10 mouse cellular contexts compared by ENCODE assay signal in genomic region chr7:24612308-24612910, GRCm38 (mm10). TPM values are rescaled to one million over a fixed set of nuclear protein-coding genes. Genes with fewer than 3 reads are reported as not detected.
DNase-seq lines count a peak whose midpoint lies in the region; ATAC-seq lines count a peak whose summit lies in the region.
"Had no signal": no experiment of that assay in that cellular context is flagged by ENCODE, and none has a peak within 500 bp of the region (broad histone marks: within the 10 kb centered on the region; RNA-seq: fewer than 3 reads in every experiment).

No protein-coding gene starts in this region.

- no peak for ATAC-seq in heart, embryonic 16.5 days (replicated peaks; ENCODE audit: extremely low read depth, insufficient read depth, low FRiP score)
- ATAC-seq in hindbrain, embryonic 16.5 days, result no peak
- no peak for ATAC-seq in midbrain, embryonic 16.5 days

- intact Hi-C loops in heart, postnatal 14 days (cut with DNase I), result no loop called here

- H3K9me3 ChIP-seq in heart, embryonic 16.5 days (replicated peaks; ENCODE audit: control insufficient read depth, low read length), result no peaks in the 10 kb centered on the region
- no peaks in the 10 kb centered on the region for H3K9me3 ChIP-seq in embryonic facial prominence, embryonic 10.5 days
- H3K9me3 ChIP-seq in hindbrain, embryonic 16.5 days (ENCODE audit: control insufficient read depth, low read length), result 0 out of 2 replicates have a peak, but pooled peaks cover 2% of the 10 kb centered on the region
- H3K9me3 ChIP-seq in midbrain, embryonic 16.5 days (replicated peaks; ENCODE audit: control insufficient read depth, low read length, poor library complexity, severe bottlenecking), result no peaks in the 10 kb centered on the region

- H3K4me1 ChIP-seq in heart, embryonic 16.5 days (ENCODE audit: control insufficient read depth, insufficient read depth, low read length), result peaks cover 12% of the 10 kb centered on the region
- H3K4me1 ChIP-seq in embryonic facial prominence, embryonic 10.5 days, result peaks cover 26% of the 10 kb centered on the region
- peaks cover 15% of the 10 kb centered on the region for H3K4me1 ChIP-seq in hindbrain, embryonic 16.5 days (ENCODE audit: control insufficient read depth, insufficient read depth, low read depth, low read length)
- peaks cover 14% of the 10 kb centered on the region for H3K4me1 ChIP-seq in midbrain, embryonic 16.5 days (ENCODE audit: control insufficient read depth, insufficient read depth, low read length)

- no peak overlapping the region for H3K9ac ChIP-seq in heart, embryonic 16.5 days (ENCODE audit: low read length)
- H3K9ac ChIP-seq in hindbrain, embryonic 16.5 days (ENCODE audit: low read depth, low read length), result no peak overlapping the region
- H3K9ac ChIP-seq in midbrain, embryonic 16.5 days (ENCODE audit: low read depth, low read length), result no peak overlapping the region

- peak overlapping the region; percentile 33 for H3K4me3 ChIP-seq in heart, embryonic 16.5 days (ENCODE audit: low read length)
- peak overlapping the region; percentile 43 for H3K4me3 ChIP-seq in embryonic facial prominence, embryonic 10.5 days
- H3K4me3 ChIP-seq in hindbrain, embryonic 16.5 days (ENCODE audit: low read length), result peak overlapping the region; percentile 5; the same call in 1 of the 2 replicates
- H3K4me3 ChIP-seq in midbrain, embryonic 16.5 days (ENCODE audit: low read depth, low read length), result no peak overlapping the region; the same call in 1 of the 2 replicates

- H3K27me3 ChIP-seq in heart, embryonic 16.5 days (ENCODE audit: control insufficient read depth, insufficient read depth, low read length), result peaks cover 34% of the 10 kb centered on the region
- H3K27me3 ChIP-seq in embryonic facial prominence, embryonic 10.5 days (replicated peaks; ENCODE audit: low read depth, poor library complexity, severe bottlenecking), result peaks cover 78% of the 10 kb centered on the region
- peaks cover 42% of the 10 kb centered on the region for H3K27me3 ChIP-seq in hindbrain, embryonic 16.5 days (replicated peaks; ENCODE audit: control insufficient read depth, insufficient read depth, low read length)
- H3K27me3 ChIP-seq in midbrain, embryonic 16.5 days (ENCODE audit: control insufficient read depth, insufficient read depth, low read depth, low read length), result peaks cover 43% of the 10 kb centered on the region

- H3K36me3 ChIP-seq in heart, embryonic 16.5 days (ENCODE audit: control insufficient read depth, insufficient read depth), result no peaks in the 10 kb centered on the region
- no peaks in the 10 kb centered on the region for H3K36me3 ChIP-seq in embryonic facial prominence, embryonic 10.5 days (replicated peaks)
- H3K36me3 ChIP-seq in hindbrain, embryonic 16.5 days (ENCODE audit: control insufficient read depth, insufficient read depth, low read length), result no peaks in the 10 kb centered on the region; the same call in 1 of the 2 replicates
- no peaks in the 10 kb centered on the region for H3K36me3 ChIP-seq in midbrain, embryonic 16.5 days (ENCODE audit: control insufficient read depth, insufficient read depth, low read length)

- H3K27ac ChIP-seq in heart, embryonic 16.5 days (ENCODE audit: low read length), result no peak overlapping the region
- H3K27ac ChIP-seq in embryonic facial prominence, embryonic 10.5 days (replicated peaks), result no peak overlapping the region
- no peak overlapping the region for H3K27ac ChIP-seq in hindbrain, embryonic 16.5 days (ENCODE audit: low read depth, low read length)
- no peak overlapping the region for H3K27ac ChIP-seq in midbrain, embryonic 16.5 days (ENCODE audit: low read length)

- no peak for DNase-seq in heart, postnatal 14 days
- DNase-seq in embryonic facial prominence, embryonic 10.5 days (ENCODE audit: low spot score), result peak; percentile 39
- DNase-seq in spleen, adult 12 weeks (ENCODE audit: low spot score), result no peak
- no peak for DNase-seq in layer of hippocampus, postnatal 36 days
- DNase-seq in cerebellum, adult 9-10 months, result no peak
- DNase-seq: cerebellum, adult 11-12 months; kidney, postnatal 14 days had no signal

- peak overlapping the region; percentile 51 for H3K4me2 ChIP-seq in heart, embryonic 16.5 days (ENCODE audit: low read depth, low read length)
- H3K4me2 ChIP-seq in hindbrain, embryonic 16.5 days (ENCODE audit: low read length), result peak overlapping the region; percentile 32
- H3K4me2 ChIP-seq in midbrain, embryonic 16.5 days (ENCODE audit: low read length), result peak overlapping the region; percentile 0; the same call in 1 of the 2 replicates

- WGBS in heart, embryonic 16.5 days, result 6% methylated on average over 27 of the region's 27 CpGs
- 3% methylated on average over 27 of the region's 27 CpGs for WGBS in embryonic facial prominence, embryonic 10.5 days
- 5% methylated on average over 27 of the region's 27 CpGs for WGBS in hindbrain, embryonic 16.5 days
- WGBS in midbrain, embryonic 16.5 days, result 3% methylated on average over 27 of the region's 27 CpGs

RNA-seq across cellular contexts. Expression of gene Phldb3, which starts 1.8 kb away (rescaled TPM):
- 0.09 and 0.17 TPM in 2 replicates for polyA plus RNA-seq in heart, embryonic 16.5 days (2015; fragmentation: Nextera tagmentation; extraction: Ambion mirVana)
- total RNA-seq in heart, postnatal 14 days (2021), result under 1 TPM; 0.51 to 0.55 TPM
- 0.10 TPM in 1 of 2 replicates, not detected in the other for polyA plus RNA-seq in embryonic facial prominence, embryonic 10.5 days (2016; fragmentation: Nextera tagmentation; extraction: Ambion mirVana)
- not detected in 2 replicates for polyA plus RNA-seq in hindbrain, embryonic 16.5 days (2015; fragmentation: Nextera tagmentation; extraction: Ambion mirVana)
- polyA plus RNA-seq in midbrain, embryonic 16.5 days (2015; fragmentation: Nextera tagmentation; extraction: Ambion mirVana), result not detected in 2 replicates
- under 1 TPM in 1 of 2 experiments, not detected in 1; 0.30 TPM for total RNA-seq in layer of hippocampus, postnatal 36 days (2021)

RNA-seq across cellular contexts. Expression of gene Lypd3, which starts 23.9 kb away (rescaled TPM):
- 0.08 TPM in 1 of 2 replicates, not detected in the other for polyA plus RNA-seq in heart, embryonic 16.5 days (2015; fragmentation: Nextera tagmentation; extraction: Ambion mirVana)
- total RNA-seq in heart, postnatal 14 days (2021), result not detected
- polyA plus RNA-seq in embryonic facial prominence, embryonic 10.5 days (2016; fragmentation: Nextera tagmentation; extraction: Ambion mirVana), result 1.1 and 1.5 TPM in 2 replicates
- 0.76 and 0.78 TPM in 2 replicates for polyA plus RNA-seq in hindbrain, embryonic 16.5 days (2015; fragmentation: Nextera tagmentation; extraction: Ambion mirVana)
- polyA plus RNA-seq in midbrain, embryonic 16.5 days (2015; fragmentation: Nextera tagmentation; extraction: Ambion mirVana), result 0.36 and 0.45 TPM in 2 replicates
- total RNA-seq in layer of hippocampus, postnatal 36 days (2021), result under 1 TPM; 0.40 to 0.68 TPM

RNA-seq across cellular contexts. Expression of gene Zfp575, which starts 25.0 kb away (rescaled TPM):
- 0.87 and 0.96 TPM in 2 replicates for polyA plus RNA-seq in heart, embryonic 16.5 days (2015; fragmentation: Nextera tagmentation; extraction: Ambion mirVana)
- under 1 TPM; 0.12 TPM for total RNA-seq in heart, postnatal 14 days (2021)
- polyA plus RNA-seq in embryonic facial prominence, embryonic 10.5 days (2016; fragmentation: Nextera tagmentation; extraction: Ambion mirVana), result 2.0 and 2.1 TPM in 2 replicates
- 17.1 and 17.7 TPM in 2 replicates for polyA plus RNA-seq in hindbrain, embryonic 16.5 days (2015; fragmentation: Nextera tagmentation; extraction: Ambion mirVana)
- polyA plus RNA-seq in midbrain, embryonic 16.5 days (2015; fragmentation: Nextera tagmentation; extraction: Ambion mirVana), result 18.2 and 20.9 TPM in 2 replicates
- total RNA-seq in layer of hippocampus, postnatal 36 days (2021), result 1 to 10 TPM; 4.7 to 5.7 TPM

RNA-seq across cellular contexts. Expression of gene Ethe1, which starts 25.1 kb away (rescaled TPM):
- 23.5 and 26.1 TPM in 2 replicates for polyA plus RNA-seq in heart, embryonic 16.5 days (2015; fragmentation: Nextera tagmentation; extraction: Ambion mirVana)
- 10 to 100 TPM; 29.8 to 30.1 TPM for total RNA-seq in heart, postnatal 14 days (2021)
- 26.3 and 27.3 TPM in 2 replicates for polyA plus RNA-seq in embryonic facial prominence, embryonic 10.5 days (2016; fragmentation: Nextera tagmentation; extraction: Ambion mirVana)
- 29.1 and 30.9 TPM in 2 replicates for polyA plus RNA-seq in hindbrain, embryonic 16.5 days (2015; fragmentation: Nextera tagmentation; extraction: Ambion mirVana)
- polyA plus RNA-seq in midbrain, embryonic 16.5 days (2015; fragmentation: Nextera tagmentation; extraction: Ambion mirVana), result 26.5 and 30.7 TPM in 2 replicates
- 10 to 100 TPM in 1 of 2 experiments, 1 to 10 TPM in 1; 10.0 to 12.0 TPM for total RNA-seq in layer of hippocampus, postnatal 36 days (2021)

Comparison
In these comparisons a context has a peak if more than half of its experiments do, and no peak if none do; other contexts are left out.
1. H3K4me2 ChIP-seq: peak in every context shown above with its lines; median percentile 51 in heart, embryonic 16.5 days; 32 in hindbrain, embryonic 16.5 days; 0 in midbrain, embryonic 16.5 days.